ENCODE assay signal across 8 mouse cellular contexts in the genomic region with DNA sequence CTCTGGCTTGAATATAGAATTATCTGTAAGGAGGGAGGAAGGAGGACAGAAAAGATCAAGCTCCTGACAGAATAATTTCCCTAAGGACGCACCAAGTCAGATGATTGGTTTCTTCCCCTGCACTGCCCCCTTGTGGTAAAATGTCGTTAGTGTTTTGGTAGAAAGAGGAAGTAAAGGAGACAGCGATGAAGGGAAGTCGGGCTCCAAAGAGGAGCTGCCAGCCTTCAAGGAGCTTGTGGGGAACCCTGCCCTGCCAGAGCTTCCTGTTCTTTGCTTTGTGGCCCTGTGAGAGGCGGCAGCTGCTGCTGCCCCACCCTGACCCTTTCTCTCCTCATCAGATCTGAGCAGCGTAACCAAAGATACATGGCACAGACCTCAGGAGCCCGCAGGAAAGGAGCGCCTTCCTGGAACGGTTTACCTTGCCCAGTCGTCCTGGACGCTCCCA. TPM values are rescaled to one million over a fixed set of nuclear protein-coding genes. Genes with fewer than 3 reads are reported as not detected.
A peak's percentile ranks its signal among the peaks of the same experiment; 100 is the strongest.
DNase-seq lines count a peak whose midpoint lies in the region; ATAC-seq and TF ChIP-seq lines count a peak whose summit lies in the region.

No protein-coding gene starts in this region.

- H3K4me3 ChIP-seq in ES-E14 (ENCODE audit: insufficient read depth in 1 of 2, low read depth in 1 of 2, low read length in 2 of 2, poor library complexity in 1 of 2, severe bottlenecking in 1 of 2) = peak overlapping the region; percentile 67 to 74
- peak overlapping the region; percentile 52 for H3K4me3 ChIP-seq in forebrain, embryonic 15.5 days
- H3K4me3 ChIP-seq in lung, adult 2 months (replicated peaks; ENCODE audit: extremely low read depth, low read depth, low read length) = peak overlapping the region; percentile 67

- no peaks in the 10 kb centered on the region for H3K9me3 ChIP-seq in ES-E14 (ENCODE audit: control insufficient read depth, insufficient read depth, low read depth, low read length)
- H3K9me3 ChIP-seq in forebrain, embryonic 15.5 days = no peaks in the 10 kb centered on the region

- no peak overlapping the region for H3K27ac ChIP-seq in ES-E14 (ENCODE audit: insufficient read depth, low read depth, low read length, poor library complexity, severe bottlenecking)
- H3K27ac ChIP-seq in forebrain, embryonic 15.5 days (replicated peaks) = no peak overlapping the region

- peak overlapping the region; percentile 89 for H3K4me2 ChIP-seq in forebrain, embryonic 15.5 days (replicated peaks)

- peak overlapping the region; percentile 82 for H3K9ac ChIP-seq in ES-E14 (ENCODE audit: insufficient read depth, low read depth, low read length, poor library complexity, severe bottlenecking)
- peak overlapping the region; percentile 60 for H3K9ac ChIP-seq in forebrain, embryonic 15.5 days (replicated peaks)

- H3K4me1 ChIP-seq in ES-E14 (ENCODE audit: control insufficient read depth in 2 of 2, insufficient read depth in 2 of 2, low read length in 2 of 2, poor library complexity in 1 of 2) = no peaks in the 10 kb centered on the region
- 0 out of 2 replicates have a peak, but pooled peaks cover 3% of the 10 kb centered on the region for H3K4me1 ChIP-seq in forebrain, embryonic 15.5 days
- H3K4me1 ChIP-seq in lung, adult 2 months (ENCODE audit: control insufficient read depth, insufficient read depth, low read length) = peaks cover 2% of the 10 kb centered on the region; the same call in 1 of the 2 replicates

- no peaks in the 10 kb centered on the region for H3K36me3 ChIP-seq in ES-E14 (ENCODE audit: control insufficient read depth, insufficient read depth, low read length, poor library complexity, severe bottlenecking)
- no peaks in the 10 kb centered on the region for H3K36me3 ChIP-seq in forebrain, embryonic 15.5 days

- 2% methylated on average over 11 of the region's 11 CpGs for WGBS in forebrain, embryonic 15.5 days
- under 1% methylated on average over 11 of the region's 11 CpGs for WGBS in lung, adult 2 months

- peak; percentile 83 for DNase-seq in ES-E14 (ENCODE audit: low read depth, low spot score)
- DNase-seq in cerebellum, adult 11-12 months = peak; percentile 27
- DNase-seq in heart, postnatal 25 days (ENCODE audit: low spot score) = peak; percentile 45
- DNase-seq in layer of hippocampus, adult 18-20 months (ENCODE audit: low spot score in 2 of 2) = peak; percentile 66 to 91
- peak; percentile 63 for DNase-seq in lung, adult 2 months
- DNase-seq in thymus, adult 18-20 months = peak; percentile 37 to 67

- peak; percentile 85 for ATAC-seq in forebrain, embryonic 15.5 days (replicated peaks)
- ATAC-seq in neutrophil, adult 5-6 weeks (ENCODE audit: extremely low read depth, insufficient number of reproducible peaks, low FRiP score, poor library complexity, severe bottlenecking) = peak; percentile 90

- in situ Hi-C loops in ES-E14 (cut with MboI; ENCODE audit: low sequenced_read_pairs in 2 of 2, unreplicated experiment in 2 of 2) = no loop called here

- TF ChIP-seq POLR2A in lung, adult 2 months (IDR thresholded peaks at IDR 0.05; ENCODE audit: borderline replicate concordance, extremely low read depth, low read depth, low read length) = peak; percentile 30; the same call in 1 of the 2 replicates

- no peaks in the 10 kb centered on the region for H3K27me3 ChIP-seq in forebrain, embryonic 15.5 days

- TF ChIP-seq CTCF in lung, adult 2 months (IDR thresholded peaks at IDR 0.05; ENCODE audit: insufficient read depth, low read length) = peak; percentile 43

- intact Hi-C loops in heart, postnatal 25 days (cut with DNase I) = loop anchor here (1.0 to 10.0 kb wide), 3 partner anchors 131 to 569 kb away; no protein-coding TSS in a partner anchor

TF ChIP-seq in ES-E14, 5 proteins besides CTCF, POLR2A, EP300 and RAD21:
- TF ChIP-seq ZC3H11A (IDR thresholded peaks at IDR 0.05; ENCODE audit: borderline replicate concordance, low read depth, low read length) (peak; percentile 76; the same call in 1 of the 2 replicates), HCFC1 (IDR thresholded peaks at IDR 0.05; ENCODE audit: borderline replicate concordance, insufficient read depth, low read length) (no peak)

RNA-seq across cellular contexts. Expression of gene Il21, which starts 28.4 kb away (rescaled TPM):
- total RNA-seq in ES-E14 (2012; rRNA removed) = not detected in 2 replicates
- not detected in 2 replicates for polyA plus RNA-seq in forebrain, embryonic 15.5 days (2015; fragmentation: Nextera tagmentation; extraction: Ambion mirVana)
- total RNA-seq in heart, postnatal 25 days (2021) = not detected
- total RNA-seq in layer of hippocampus, adult 18-20 months (2021) = under 1 TPM in 1 of 2 experiments, not detected in 1; 0.23 TPM
- polyA plus RNA-seq in lung, adult 2 months (2012; rRNA removed) = not detected in 2 replicates
- 0.23 TPM in 1 of 2 replicates, not detected in the other for total RNA-seq in neutrophil, adult 5-6 weeks (2017)

Comparison
In these comparisons a context has a peak if more than half of its experiments do, and no peak if none do; other contexts are left out.
1. DNase-seq: peak in every context shown above with its lines; median percentile 83 in ES-E14; 78 in layer of hippocampus, adult 18-20 months; 63 in lung, adult 2 months; 52 in thymus, adult 18-20 months; 45 in heart, postnatal 25 days; 27 in cerebellum, adult 11-12 months.